Mouse (Mus musculus) megakaryocyte, embryonic 14.5 days (primary cell): ENCODE measurements around the gene Gm9936. TPM values are rescaled to one million over a fixed set of nuclear protein-coding genes. Genes with fewer than 3 reads are reported as not detected.
A peak's percentile ranks its signal among the peaks of the same experiment; 100 is the strongest.

ENCODE experiments used
- H3K27me3 ChIP-seq: replicated peaks from 2 replicates; pipeline ENCODE3; 2012; ENCODE audit warnings: inconsistent platforms
- H3K36me3 ChIP-seq: replicated peaks from 2 replicates; pipeline ENCODE3; 2012; ENCODE audit warnings: low read length, inconsistent platforms, mixed read lengths
- H3K4me1 ChIP-seq: 2 replicates; pipeline ENCODE4 v1.6.1; 2012; ENCODE audit warnings: inconsistent platforms
- H3K4me3 ChIP-seq: replicated peaks from 2 replicates; pipeline ENCODE3; 2012; ENCODE audit warnings: moderate library complexity, mild to moderate bottlenecking, inconsistent platforms
- H3K9me3 ChIP-seq: 2 replicates; pipeline ENCODE4 v1.6.1; 2012; ENCODE audit warnings: inconsistent platforms
- FLI1 ChIP-seq: IDR thresholded peaks from 2 replicates; pipeline ENCODE4 v1.6.1; 2012; ENCODE audit warnings: low read length, inconsistent platforms, mixed read lengths
- GATA1 ChIP-seq: IDR thresholded peaks from 3 replicates; pipeline ENCODE4 v1.6.1; 2012; ENCODE audit warnings: mixed read lengths, low read length, inconsistent platforms, borderline replicate concordance
- polyA plus RNA-seq: library from polyadenylated mRNA; stranded (reverse); fragments of >175 nt; gene quantifications from 2 replicates; pipeline ENCODE4 v1.2.3, GENCODE M21; 2012; ENCODE audit warnings: low replicate concordance; ENCODE audit not compliant: insufficient read depth

Gene Gm9936
- polyA plus RNA-seq, 1 experiment, result not detected

DNA sequence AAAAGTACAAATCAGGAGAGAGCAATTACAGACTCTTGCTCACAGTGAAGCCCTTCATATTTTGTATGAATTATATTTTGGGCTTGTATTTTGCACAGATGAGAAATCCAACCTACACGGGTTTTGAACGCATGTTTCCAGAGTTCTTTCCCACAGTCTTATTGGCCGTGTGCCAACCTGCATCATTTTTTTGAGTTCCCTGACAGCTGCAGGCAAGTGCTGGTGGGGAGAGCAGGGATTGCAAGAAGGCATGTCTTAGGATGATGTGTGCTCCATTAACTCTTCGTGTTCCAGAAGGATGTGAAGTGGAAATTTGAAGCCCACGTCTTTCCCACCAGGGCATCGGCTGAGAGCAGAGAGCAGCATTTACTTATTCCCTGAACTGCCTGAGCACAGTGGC is 41.9 kb downstream of the Gm9936 start:
- Histone ChIP-seq H3K4me1 (peaks cover 41% of the 10 kb centered on the region), H3K9me3 (peaks cover 10% of the 10 kb centered on the region), H3K27me3 (no peaks in the 10 kb centered on the region), H3K4me3 (no peak overlapping the region), H3K36me3 (peaks cover 14% of the 10 kb centered on the region)
- TF ChIP-seq FLI1 (no peak), GATA1 (no peak)

GRCm38 (mm10) chr5:114813525-114814181 is 44.8 kb downstream of the Gm9936 start:
- Histone ChIP-seq H3K36me3 (peaks cover 31% of the 10 kb centered on the region), H3K4me1 (peaks cover 65% of the 10 kb centered on the region), H3K27me3 (no peaks in the 10 kb centered on the region), H3K9me3 (no peaks in the 10 kb centered on the region), H3K4me3 (peak overlapping the region; percentile 96)
- TF ChIP-seq FLI1 (no peak), GATA1 (no peak)

- peaks cover 84% of the 10 kb centered on the region for H3K4me1 ChIP-seq
- no peaks in the 10 kb centered on the region for H3K27me3 ChIP-seq
- H3K36me3 ChIP-seq, result peaks cover 43% of the 10 kb centered on the region
- H3K4me3 ChIP-seq, result peak overlapping the region; percentile 33
- no peaks in the 10 kb centered on the region for H3K9me3 ChIP-seq
- TF ChIP-seq FLI1, result no peak
- TF ChIP-seq GATA1, result no peak
These were observed 48.7 kb downstream of the Gm9936 start for GRCm38 (mm10) chr5:114809826-114810225.

DNA sequence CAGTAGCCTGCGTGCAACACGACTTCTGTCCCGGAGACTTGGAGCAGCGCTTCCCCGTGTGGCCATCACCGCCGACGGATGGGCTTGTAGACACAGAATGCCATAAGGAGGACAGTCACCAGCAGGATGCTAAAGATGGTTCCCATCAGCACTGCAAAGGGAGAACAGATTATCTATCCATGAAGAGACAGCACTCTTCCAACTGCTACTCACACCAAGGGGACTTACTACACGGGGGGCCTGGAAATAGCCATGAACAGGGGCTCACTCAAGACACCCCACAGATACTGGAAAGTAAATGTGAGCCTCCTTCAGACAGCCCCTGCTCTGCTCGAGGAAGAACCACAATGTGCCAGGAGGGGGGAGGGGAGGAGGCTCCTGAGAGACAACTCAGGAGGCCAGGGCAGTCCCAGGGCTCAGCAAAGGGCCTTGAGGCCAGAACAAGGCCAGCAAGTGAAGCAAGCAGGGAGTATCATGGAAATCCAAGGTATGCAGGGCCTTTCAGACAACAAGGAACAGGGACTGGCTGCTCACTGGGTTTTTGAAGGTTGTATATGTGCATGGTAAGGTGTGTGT is 49.2 kb downstream of the Gm9936 start:
- peak overlapping the region; percentile 33 for H3K4me3 ChIP-seq
- no peaks in the 10 kb centered on the region for H3K27me3 ChIP-seq
- no peaks in the 10 kb centered on the region for H3K9me3 ChIP-seq
- H3K36me3 ChIP-seq, result peaks cover 48% of the 10 kb centered on the region
- H3K4me1 ChIP-seq, result peaks cover 90% of the 10 kb centered on the region
- no peak for TF ChIP-seq FLI1
- no peak for TF ChIP-seq GATA1

GRCm38 (mm10) chr5:114808385-114808784 is 50.1 kb downstream of the Gm9936 start:
- no peaks in the 10 kb centered on the region for H3K27me3 ChIP-seq
- H3K9me3 ChIP-seq, result no peaks in the 10 kb centered on the region
- TF ChIP-seq GATA1 (no peak), FLI1 (no peak)
- peaks cover 95% of the 10 kb centered on the region for H3K4me1 ChIP-seq
- H3K4me3 ChIP-seq, result peak overlapping the region; percentile 65
- peaks cover 57% of the 10 kb centered on the region for H3K36me3 ChIP-seq

DNA sequence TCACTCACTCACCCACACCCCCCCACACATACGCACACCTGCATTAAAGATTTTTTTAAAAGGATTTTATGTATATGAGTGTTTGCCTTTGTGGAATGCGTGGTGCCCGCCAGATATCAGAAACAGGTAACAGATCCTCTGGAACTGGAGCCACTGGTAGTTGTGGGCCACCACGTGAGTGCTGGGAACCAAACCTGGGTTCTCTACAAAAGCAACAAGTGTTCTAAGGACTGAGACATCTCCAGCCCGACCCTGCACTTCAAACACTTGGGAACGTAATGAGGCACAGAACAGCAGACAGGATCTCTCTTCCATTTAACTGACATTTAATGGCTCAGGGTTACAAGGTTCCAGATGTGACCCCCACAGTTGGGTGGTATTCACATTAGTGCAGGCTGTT is 50.6 kb downstream of the Gm9936 start:
- TF ChIP-seq FLI1, result no peak
- no peak for TF ChIP-seq GATA1
- H3K9me3 ChIP-seq, result no peaks in the 10 kb centered on the region
- peaks cover 92% of the 10 kb centered on the region for H3K4me1 ChIP-seq
- peaks cover 62% of the 10 kb centered on the region for H3K36me3 ChIP-seq
- H3K4me3 ChIP-seq, result peak overlapping the region; percentile 92
- H3K27me3 ChIP-seq, result no peaks in the 10 kb centered on the region

GRCm38 (mm10) chr5:114807468-114807867 is 51.0 kb downstream of the Gm9936 start:
- Histone ChIP-seq H3K4me1 (peaks cover 88% of the 10 kb centered on the region), H3K9me3 (no peaks in the 10 kb centered on the region), H3K27me3 (no peaks in the 10 kb centered on the region), H3K4me3 (peak overlapping the region; percentile 92), H3K36me3 (peaks cover 66% of the 10 kb centered on the region)
- TF ChIP-seq GATA1 (no peak), FLI1 (no peak)

DNA sequence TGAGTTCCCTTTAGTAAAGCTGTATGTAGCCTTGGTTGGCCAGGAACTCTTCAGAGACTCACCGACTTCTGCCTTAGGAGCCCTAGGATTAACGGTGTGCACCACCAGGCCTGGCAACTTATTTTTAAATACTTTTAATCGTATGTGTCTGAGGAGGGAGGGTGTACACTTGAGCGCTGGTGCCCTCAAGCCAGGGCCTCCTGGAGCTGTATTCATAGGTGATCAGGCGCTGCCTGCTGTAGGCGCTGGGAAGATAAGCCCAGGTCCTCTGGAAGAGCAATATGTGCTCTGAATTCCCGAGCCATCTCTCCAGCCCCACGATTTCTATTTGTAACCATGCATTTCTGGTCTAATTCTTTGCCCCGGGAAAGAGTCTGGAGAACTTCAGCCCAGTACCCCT is 51.4 kb downstream of the Gm9936 start:
- Histone ChIP-seq H3K4me1 (peaks cover 83% of the 10 kb centered on the region), H3K4me3 (peak overlapping the region; percentile 92), H3K36me3 (peaks cover 67% of the 10 kb centered on the region), H3K27me3 (no peaks in the 10 kb centered on the region), H3K9me3 (no peaks in the 10 kb centered on the region)
- TF ChIP-seq GATA1, result no peak
- TF ChIP-seq FLI1, result no peak

DNA sequence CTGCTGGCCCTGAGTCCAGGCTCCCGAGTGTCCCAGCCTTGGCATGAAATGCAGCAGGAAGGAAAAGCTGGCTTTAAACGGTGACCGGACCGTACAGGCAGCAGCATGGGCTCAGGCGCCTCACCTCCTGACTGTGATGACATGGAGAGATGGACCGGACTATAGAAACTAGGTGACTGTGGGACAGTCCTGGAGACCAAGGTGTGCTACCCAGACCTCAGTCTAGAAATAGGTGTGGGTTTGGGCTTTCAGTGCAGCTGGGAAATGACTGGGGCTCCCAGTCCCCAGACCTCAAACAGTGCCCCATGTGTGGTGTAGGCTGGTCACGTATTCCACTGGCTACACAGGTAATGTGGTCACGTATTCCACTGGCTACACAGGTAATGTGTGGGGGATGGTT is 51.8 kb downstream of the Gm9936 start:
- TF ChIP-seq GATA1 (no peak), FLI1 (no peak)
- Histone ChIP-seq H3K4me1 (peaks cover 79% of the 10 kb centered on the region), H3K4me3 (peak overlapping the region; percentile 92), H3K9me3 (no peaks in the 10 kb centered on the region), H3K27me3 (no peaks in the 10 kb centered on the region), H3K36me3 (peaks cover 70% of the 10 kb centered on the region)

Other genes with a start within 250 kb of the Gm9936 start
- gene Trpv4, start 200.3 kb downstream of the Gm9936 start, polyA plus RNA-seq, result 1.5 and 2.1 TPM in 2 replicates
- 38.6 and 56.2 TPM in 2 replicates for gene Gltp, start 167.7 kb downstream of the Gm9936 start, polyA plus RNA-seq
- gene Tchp, start 150.9 kb downstream of the Gm9936 start, polyA plus RNA-seq, result 7.0 and 10.0 TPM in 2 replicates
- 99.9 and 118 TPM in 2 replicates for gene Ankrd13a, start 84.0 kb downstream of the Gm9936 start, polyA plus RNA-seq
- 48.3 and 136 TPM in 2 replicates for gene Git2, start 83.2 kb downstream of the Gm9936 start, polyA plus RNA-seq
- 24.5 and 89.4 TPM in 2 replicates for gene 1500011B03Rik, start 35.2 kb downstream of the Gm9936 start, polyA plus RNA-seq
- 0.20 TPM in 1 of 2 replicates, not detected in the other for gene 4930519G04Rik, start 5.0 kb downstream of the Gm9936 start, polyA plus RNA-seq
- 8.6 TPM in 1 of 2 replicates, not detected in the other for gene Oasl2, start 38.3 kb upstream of the Gm9936 start, polyA plus RNA-seq
- gene Oasl1, start 64.6 kb upstream of the Gm9936 start, polyA plus RNA-seq, result 6.4 TPM in 1 of 2 replicates, not detected in the other
- 16.4 and 35.8 TPM in 2 replicates for gene 2210016L21Rik, start 83.5 kb upstream of the Gm9936 start, polyA plus RNA-seq
- not detected in 2 replicates for gene Hnf1a, start 112.4 kb upstream of the Gm9936 start, polyA plus RNA-seq
- gene Sppl3, start 152.5 kb upstream of the Gm9936 start, polyA plus RNA-seq, result 8.1 and 18.2 TPM in 2 replicates
- not detected in 2 replicates for gene Gm10401, start 239.6 kb upstream of the Gm9936 start, polyA plus RNA-seq